Mouse (Mus musculus) midbrain, embryonic 16.5 days (tissue): ENCODE measurements around the gene Herpud2. TPM values are rescaled to one million over a fixed set of nuclear protein-coding genes. Genes with fewer than 3 reads are reported as not detected.
A peak's percentile ranks its signal among the peaks of the same experiment; 100 is the strongest.

Source experiments
- ATAC-seq: fragments of 200-750 bp; cut with Nextera tagmentation; 2 replicates; pipeline ENCODE4 v1.8.0; 2017; ENCODE audit warnings: moderate TSS enrichment
- H3K27ac ChIP-seq: fragments of 300-500 bp; sonication (generic); 2 replicates; pipeline ENCODE4 v1.5.1; 2014; ENCODE audit warnings: mild to moderate bottlenecking, low read length, mixed read lengths
- H3K27me3 ChIP-seq: fragments of 300-500 bp; sonication (generic); 2 replicates; pipeline ENCODE4 v1.6.1; 2014; ENCODE audit warnings: low read depth, low read length, mixed read lengths; ENCODE audit not compliant: control insufficient read depth, insufficient read depth
- H3K36me3 ChIP-seq: fragments of 300-500 bp; sonication (generic); 2 replicates; pipeline ENCODE4 v1.6.1; 2014; ENCODE audit warnings: mild to moderate bottlenecking, low read length, moderate library complexity, mixed read lengths; ENCODE audit not compliant: control insufficient read depth, insufficient read depth
- H3K4me1 ChIP-seq: fragments of 300-500 bp; sonication (generic); 2 replicates; pipeline ENCODE4 v1.6.1; 2014; ENCODE audit warnings: mild to moderate bottlenecking, low read length, mixed read lengths; ENCODE audit not compliant: control insufficient read depth, insufficient read depth
- H3K4me2 ChIP-seq: fragments of 300-500 bp; sonication (generic); 2 replicates; pipeline ENCODE4 v1.6.1; 2014; ENCODE audit warnings: mild to moderate bottlenecking, low read length, mixed read lengths
- H3K4me3 ChIP-seq: fragments of 300-500 bp; sonication (generic); 2 replicates; pipeline ENCODE4 v1.5.1; 2014; ENCODE audit warnings: low read depth, mild to moderate bottlenecking, low read length, moderate library complexity, mixed read lengths
- H3K9ac ChIP-seq: fragments of 300-500 bp; sonication (generic); 2 replicates; pipeline ENCODE4 v1.6.1; 2014; ENCODE audit warnings: low read depth, low read length, mixed read lengths
- H3K9me3 ChIP-seq: fragments of 300-500 bp; sonication (generic); replicated peaks from 2 replicates; pipeline ENCODE4 v1.6.1; 2014; ENCODE audit warnings: mild to moderate bottlenecking, low read length, mixed read lengths; ENCODE audit not compliant: control insufficient read depth, poor library complexity, severe bottlenecking
- WGBS: fragments of 180-500 bp; shearing (Covaris S2); extraction: QIAGEN DNeasy Blood & Tissue Kit; methylation state at CpG from one replicate; pipeline ENCODE4 v1.1.7; 2014; 5-methylcytosine and 5-hydroxymethylcytosine counted together
- polyA plus RNA-seq: library from polyadenylated mRNA; unstranded; fragments of >200 nt; fragmentation: Nextera tagmentation; extraction: Ambion mirVana; gene quantifications from 2 replicates; pipeline ENCODE4 v1.2.1, GENCODE M21; 2015

Gene Herpud2
- polyA plus RNA-seq, 1 experiment from 2014 or later = 29.6 TPM

GRCm38 (mm10) chr9:25177201-25177600 is 25.6 kb upstream of the Herpud2 start:
- 88% methylated on average over 5 of the region's 5 CpGs for WGBS
- ATAC-seq = no peak
- Histone ChIP-seq H3K4me2 (no peak overlapping the region), H3K9ac (no peak overlapping the region), H3K27me3 (no peaks in the 10 kb centered on the region), H3K27ac (no peak overlapping the region), H3K36me3 (no peaks in the 10 kb centered on the region), H3K4me3 (no peak overlapping the region), H3K4me1 (no peaks in the 10 kb centered on the region), H3K9me3 (no peaks in the 10 kb centered on the region)

GRCm38 (mm10) chr9:25176562-25176961 is 24.9 kb upstream of the Herpud2 start:
- Histone ChIP-seq H3K9me3 (no peaks in the 10 kb centered on the region), H3K27ac (no peak overlapping the region), H3K4me3 (no peak overlapping the region), H3K4me1 (no peaks in the 10 kb centered on the region), H3K36me3 (no peaks in the 10 kb centered on the region), H3K9ac (no peak overlapping the region), H3K27me3 (no peaks in the 10 kb centered on the region), H3K4me2 (no peak overlapping the region)
- WGBS = 86% methylated on average over 1 of the region's 1 CpGs
- no peak for ATAC-seq

- Histone ChIP-seq H3K9ac (no peak overlapping the region), H3K27ac (no peak overlapping the region), H3K27me3 (no peaks in the 10 kb centered on the region), H3K4me3 (no peak overlapping the region), H3K36me3 (no peaks in the 10 kb centered on the region), H3K4me2 (no peak overlapping the region), H3K4me1 (no peaks in the 10 kb centered on the region), H3K9me3 (no peaks in the 10 kb centered on the region)
- ATAC-seq = no peak
- WGBS = 87% methylated on average over 6 of the region's 6 CpGs
Measured at GRCm38 (mm10) chr9:25175978-25176377, 24.4 kb upstream of the Herpud2 start.

- no peaks in the 10 kb centered on the region for H3K9me3 ChIP-seq
- no peak overlapping the region for H3K4me3 ChIP-seq
- H3K9ac ChIP-seq = no peak overlapping the region
- H3K4me2 ChIP-seq = no peak overlapping the region
- no peaks in the 10 kb centered on the region for H3K36me3 ChIP-seq
- 42% methylated on average over 5 of the region's 5 CpGs for WGBS
- no peaks in the 10 kb centered on the region for H3K4me1 ChIP-seq
- H3K27me3 ChIP-seq = no peaks in the 10 kb centered on the region
- H3K27ac ChIP-seq = peak overlapping the region; percentile 25; the same call in 1 of the 2 replicates
- ATAC-seq = 0 out of 2 replicates have a peak, but pooled peaks have one; percentile 51
Measured at GRCm38 (mm10) chr9:25175039-25175442, 23.4 kb upstream of the Herpud2 start.

- no peaks in the 10 kb centered on the region for H3K27me3 ChIP-seq
- no peak overlapping the region; the same call in 1 of the 2 replicates for H3K27ac ChIP-seq
- WGBS = 71% methylated on average over 5 of the region's 5 CpGs
Measured at GRCm38 (mm10) chr9:25174614-25175013, 23.0 kb upstream of the Herpud2 start.

GRCm38 (mm10) chr9:25173171-25173570 is 21.6 kb upstream of the Herpud2 start:
- ATAC-seq = no peak
- no peak overlapping the region for H3K4me3 ChIP-seq
- H3K4me1 ChIP-seq = no peaks in the 10 kb centered on the region
- H3K36me3 ChIP-seq = no peaks in the 10 kb centered on the region
- no peaks in the 10 kb centered on the region for H3K27me3 ChIP-seq
- no peak overlapping the region for H3K9ac ChIP-seq
- H3K9me3 ChIP-seq = no peaks in the 10 kb centered on the region
- no peak overlapping the region for H3K4me2 ChIP-seq
- H3K27ac ChIP-seq = no peak overlapping the region
- 76% methylated on average over 4 of the region's 4 CpGs for WGBS

More at GRCm38 (mm10) chr9:25174614-25175013, 23.0 kb upstream of the Herpud2 start:
- H3K9me3 ChIP-seq = no peaks in the 10 kb centered on the region
- no peak for ATAC-seq
- no peak overlapping the region for H3K9ac ChIP-seq
- no peaks in the 10 kb centered on the region for H3K36me3 ChIP-seq
- H3K4me2 ChIP-seq = no peak overlapping the region
- H3K4me3 ChIP-seq = no peak overlapping the region
- H3K4me1 ChIP-seq = no peaks in the 10 kb centered on the region

GRCm38 (mm10) chr9:25169626-25170025 is 18.0 kb upstream of the Herpud2 start:
- H3K4me3 ChIP-seq = no peak overlapping the region
- H3K4me1 ChIP-seq = no peaks in the 10 kb centered on the region
- no peak overlapping the region for H3K4me2 ChIP-seq
- H3K9ac ChIP-seq = no peak overlapping the region
- ATAC-seq = no peak
- H3K27me3 ChIP-seq = no peaks in the 10 kb centered on the region
- H3K27ac ChIP-seq = no peak overlapping the region
- no peaks in the 10 kb centered on the region for H3K9me3 ChIP-seq
- H3K36me3 ChIP-seq = no peaks in the 10 kb centered on the region

GRCm38 (mm10) chr9:25167458-25168084 is 16.0 kb upstream of the Herpud2 start:
- H3K36me3 ChIP-seq = no peaks in the 10 kb centered on the region
- H3K27me3 ChIP-seq = no peaks in the 10 kb centered on the region
- ATAC-seq = 0 out of 2 replicates have a peak, but pooled peaks have one; percentile 42
- 39% methylated on average over 6 of the region's 6 CpGs for WGBS
- H3K4me1 ChIP-seq = no peaks in the 10 kb centered on the region
- no peaks in the 10 kb centered on the region for H3K9me3 ChIP-seq
- no peak overlapping the region for H3K27ac ChIP-seq
- no peak overlapping the region for H3K4me3 ChIP-seq
- no peak overlapping the region for H3K4me2 ChIP-seq
- no peak overlapping the region for H3K9ac ChIP-seq

- no peak for ATAC-seq
- Histone ChIP-seq H3K9me3 (no peaks in the 10 kb centered on the region), H3K27ac (no peak overlapping the region), H3K36me3 (no peaks in the 10 kb centered on the region), H3K27me3 (no peaks in the 10 kb centered on the region), H3K4me1 (no peaks in the 10 kb centered on the region), H3K4me3 (no peak overlapping the region), H3K4me2 (no peak overlapping the region), H3K9ac (no peak overlapping the region)
- 85% methylated on average over 4 of the region's 4 CpGs for WGBS
Measured at GRCm38 (mm10) chr9:25158218-25158617, 6.6 kb upstream of the Herpud2 start.
